Mouse (Mus musculus) erythroblast, adult 5-6 weeks (primary cell): Measurements from ENCODE around the gene Lig3. TPM values are rescaled to one million over a fixed set of nuclear protein-coding genes. Genes with fewer than 3 reads are reported as not detected.

Experiments
- ATAC-seq: replicated peaks from 2 replicates; pipeline ENCODE4 v1.8.0; 2016; ENCODE audit warnings: moderate number of reproducible peaks, mild to moderate bottlenecking, moderate TSS enrichment, inconsistent platforms; ENCODE audit not compliant: poor library complexity, low FRiP score, severe bottlenecking
- total RNA-seq, 2 experiments: library from RNA; stranded (forward) in 1 of 2; stranded (reverse) in 1 of 2; fragments of 150-400 nt in 1 of 2; fragments of 200-764, 138-1000 nt in 1 of 2; gene quantifications; 2 replicates each; pipeline versions ENCODE4 v1.2.3 to v1.2.4; 2015 to 2017; ENCODE audit warnings: low replicate concordance in 2 of 2

Gene Lig3
- total RNA-seq (2015; ENCODE audit: low replicate concordance) = 5.4 and 11.1 TPM in 2 replicates
- 6.0 and 9.5 TPM in 2 replicates for total RNA-seq (2017; ENCODE audit: low replicate concordance)

- ATAC-seq = peak; percentile 90
Observed at GRCm38 (mm10) chr11:82780983-82781903, at the start of gene Lig3. TSS of gene Lig3 (plus strand) at chr11:82781108.

DNA sequence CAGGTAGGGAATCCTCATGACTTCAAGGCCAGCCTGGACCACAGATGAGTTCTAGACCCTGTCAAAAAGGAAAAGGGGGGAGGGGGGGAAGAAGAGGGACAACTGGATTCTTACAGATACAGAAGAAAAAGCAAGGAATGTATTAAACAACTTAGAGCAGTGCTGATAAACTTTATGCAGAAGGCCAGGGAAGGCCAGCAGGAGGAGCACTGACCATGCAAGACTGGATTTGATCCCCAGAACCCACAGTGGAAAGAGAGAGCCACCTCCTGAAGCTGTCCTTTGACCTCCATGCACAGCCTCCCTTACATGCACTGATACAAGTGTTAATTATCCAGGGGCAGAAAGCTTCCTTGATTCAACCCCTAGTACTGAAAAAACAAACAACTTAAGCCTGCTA is 46.7 kb upstream of the Lig3 start:
- no peak for ATAC-seq

DNA sequence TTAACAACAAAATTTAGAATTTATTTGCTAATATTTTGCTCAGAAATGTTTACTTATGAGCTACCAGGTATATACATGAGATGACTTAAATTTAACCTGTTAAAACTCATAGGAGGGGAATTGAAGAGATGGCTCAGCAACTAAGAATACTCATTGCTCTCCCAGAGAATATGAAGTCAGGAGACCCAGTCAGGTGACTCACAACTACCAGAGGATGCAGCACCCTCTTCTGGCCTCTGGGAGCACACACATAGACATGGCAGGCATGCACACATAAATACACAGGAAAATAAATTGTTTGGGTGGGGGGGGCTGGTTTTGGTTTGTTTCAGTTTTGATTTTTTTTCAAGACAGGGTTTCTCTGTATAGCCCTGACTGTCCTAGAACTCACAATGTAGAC is 41.9 kb upstream of the Lig3 start:
- ATAC-seq = no peak

DNA sequence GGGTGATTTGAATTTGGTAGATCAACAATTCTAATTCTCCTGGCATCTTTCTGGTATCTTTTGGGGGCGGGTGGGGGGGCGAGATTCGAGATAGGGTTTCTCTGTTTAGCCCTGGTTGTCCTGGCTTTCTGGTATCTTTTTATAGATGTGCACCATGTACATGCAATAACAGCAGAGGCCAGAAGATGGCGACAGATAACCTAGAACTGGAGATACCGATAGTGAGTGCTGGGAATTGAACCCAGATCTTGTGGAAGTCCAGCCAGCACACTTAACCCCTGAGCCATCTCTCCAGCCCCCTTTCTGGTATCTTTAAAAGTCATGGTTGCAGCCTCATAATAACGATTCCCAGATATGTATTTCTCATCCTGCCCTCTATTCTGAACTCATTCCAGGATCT is 34.8 kb upstream of the Lig3 start:
- ATAC-seq = peak; percentile 73

GRCm38 (mm10) chr11:82746857-82747366 is 34.0 kb upstream of the Lig3 start:
- peak; percentile 86 for ATAC-seq

GRCm38 (mm10) chr11:82752349-82753115 is 28.4 kb upstream of the Lig3 start:
- ATAC-seq = no peak

DNA sequence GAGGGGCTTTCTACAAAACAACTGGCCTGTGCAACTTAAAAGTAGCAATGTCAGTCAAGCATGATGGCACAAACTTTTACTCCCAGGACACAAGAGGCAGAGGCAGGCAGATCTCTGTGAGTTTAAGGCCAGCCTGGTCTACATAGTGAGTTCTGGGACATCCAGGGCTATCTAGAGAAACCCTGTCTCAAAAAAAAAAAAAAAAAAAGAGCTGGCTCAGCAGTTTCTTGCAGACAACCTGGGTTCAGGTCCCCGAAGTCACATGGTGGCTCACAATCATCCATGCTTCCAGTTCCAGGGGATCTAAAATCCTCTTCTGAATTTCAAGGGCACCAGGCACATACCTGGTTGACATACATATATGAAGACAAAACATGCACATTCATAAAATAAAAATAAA is 25.0 kb upstream of the Lig3 start:
- ATAC-seq = no peak

DNA sequence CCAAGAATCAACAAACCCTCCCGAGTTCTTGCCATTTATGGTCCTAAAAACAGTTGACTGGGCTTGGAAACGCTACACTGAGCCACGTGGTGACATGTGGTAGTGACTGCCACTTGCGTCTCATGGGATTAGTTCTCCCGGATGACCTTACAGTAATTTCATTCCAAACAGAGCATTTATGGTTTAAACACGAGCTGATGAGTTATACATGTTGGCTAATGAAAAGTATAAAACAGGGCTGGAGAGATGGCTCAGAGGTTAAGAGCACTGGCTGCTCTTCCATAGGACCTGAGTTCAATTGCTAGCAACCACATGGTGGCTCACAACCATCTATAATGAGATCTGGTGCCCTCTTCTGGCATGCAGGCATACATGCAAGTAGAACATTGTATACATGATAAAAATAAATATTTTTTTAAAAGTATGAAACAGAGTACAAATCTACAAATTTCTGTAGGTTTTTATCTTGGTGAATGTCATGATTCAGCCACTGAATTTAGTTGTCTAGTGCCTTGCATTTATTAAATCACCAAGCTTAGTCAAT is 18.6 kb upstream of the Lig3 start:
- no peak for ATAC-seq

DNA sequence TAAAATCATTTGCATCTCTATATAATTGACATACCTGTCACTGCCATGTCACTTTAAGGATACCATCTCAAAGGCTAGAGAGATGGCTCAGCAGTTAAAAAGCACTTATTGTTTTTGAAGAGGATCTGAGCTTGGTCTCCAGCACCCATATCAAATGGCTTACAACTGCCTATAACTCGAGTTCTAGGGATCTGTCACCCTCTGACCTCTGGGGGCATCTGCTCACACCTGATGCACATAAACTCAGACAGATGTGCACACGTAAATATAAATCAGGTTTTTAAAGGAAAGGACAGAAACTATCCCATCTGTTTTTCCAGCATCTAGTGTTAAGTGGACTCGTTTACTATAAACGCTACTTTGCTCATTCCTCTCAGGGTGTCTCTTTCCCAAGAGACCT is 17.6 kb upstream of the Lig3 start:
- no peak for ATAC-seq

DNA sequence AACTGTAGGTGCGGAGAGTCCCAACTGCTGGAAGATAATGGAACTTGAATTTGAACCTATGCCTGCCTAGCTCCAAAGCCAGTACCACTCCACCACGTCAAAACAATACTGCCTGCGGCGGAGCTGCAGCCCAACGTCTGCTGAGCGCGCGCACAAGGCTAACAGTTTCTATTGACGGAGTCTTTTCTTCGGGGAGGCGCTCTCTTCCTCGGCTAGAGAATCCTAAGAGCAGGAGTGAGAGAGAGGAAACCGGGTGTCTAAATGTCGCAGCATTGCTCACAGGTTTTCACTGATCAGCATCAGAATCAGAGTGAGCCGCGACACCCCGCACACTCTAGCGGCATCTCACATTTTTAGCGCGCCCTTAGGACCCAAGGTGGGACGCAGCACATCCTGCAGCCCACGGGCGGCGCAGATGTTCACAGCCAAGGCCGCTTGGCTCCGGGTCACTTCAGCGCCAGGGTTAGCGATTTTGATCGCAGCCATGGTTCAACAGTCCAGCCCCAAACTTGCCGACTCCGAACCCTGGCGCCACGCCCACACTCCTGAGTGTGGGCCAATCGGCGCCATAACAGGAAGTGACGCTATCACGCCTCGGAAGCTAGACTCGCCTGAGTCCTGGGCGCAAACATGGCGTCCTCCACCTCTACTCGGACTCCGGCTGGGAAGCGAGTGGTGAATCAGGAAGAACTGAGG is 17.0 kb upstream of the Lig3 start, which contains the start of the genes Cct6b and Zfp830:
Gene Cct6b, minus strand, starts transcription at position 580 of the 696 bp plus-strand sequence.
Gene Zfp830, plus strand, starts transcription at position 604 of the 696 bp plus-strand sequence.
- peak; percentile 99 for ATAC-seq

DNA sequence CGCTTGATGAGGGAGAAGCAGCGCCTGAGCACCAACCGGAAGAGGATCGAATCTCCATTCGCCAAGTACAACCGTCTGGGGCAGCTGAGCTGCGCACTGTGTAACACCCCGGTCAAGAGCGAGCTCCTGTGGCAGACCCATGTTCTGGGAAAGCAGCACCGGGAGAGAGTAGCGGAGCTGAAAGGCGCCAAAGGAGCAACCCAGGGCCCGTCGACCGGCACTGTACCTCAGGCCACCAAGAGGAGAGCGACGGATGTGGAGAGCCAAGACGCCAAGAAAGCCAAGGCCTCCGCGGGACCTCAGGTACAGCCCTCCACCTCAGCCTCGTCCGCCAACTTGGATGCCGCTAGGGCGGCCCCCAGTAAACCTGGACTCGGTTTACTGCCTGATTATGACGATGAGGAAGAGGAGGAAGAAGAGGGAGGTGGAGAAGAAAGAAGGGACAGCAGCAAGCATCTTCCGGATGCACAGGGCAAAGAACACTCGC is 16.4 kb upstream of the Lig3 start:
- peak; percentile 68 for ATAC-seq

DNA sequence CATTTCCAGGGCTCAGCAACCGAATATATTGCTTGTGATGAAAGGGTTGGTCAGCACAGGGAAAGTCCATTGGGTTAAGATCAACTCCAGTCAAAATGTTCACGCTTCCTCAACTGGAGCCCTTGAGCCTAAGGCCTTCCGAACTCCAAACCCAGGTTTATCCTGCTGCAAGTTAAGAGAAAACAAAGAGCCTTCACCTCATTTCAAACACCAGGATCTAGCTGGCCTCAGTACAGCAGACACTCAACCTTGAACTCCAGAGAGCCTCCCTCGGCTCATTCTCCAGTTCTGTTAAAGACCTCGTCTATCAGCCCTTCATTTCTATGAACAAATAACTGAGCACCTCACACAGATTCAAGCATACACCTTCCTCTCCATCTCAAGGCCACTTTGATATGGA is 774 bp upstream of the Lig3 start:
- no peak for ATAC-seq

- ATAC-seq = no peak
Observed at GRCm38 (mm10) chr11:82782197-82782596, 1.3 kb downstream of the Lig3 start.

GRCm38 (mm10) chr11:82783453-82783852 is 2.5 kb downstream of the Lig3 start:
- no peak for ATAC-seq

- no peak for ATAC-seq
Observed at GRCm38 (mm10) chr11:82806656-82807055, 25.7 kb downstream of the Lig3 start.

GRCm38 (mm10) chr11:82807370-82807769 is 26.5 kb downstream of the Lig3 start:
- ATAC-seq = no peak

DNA sequence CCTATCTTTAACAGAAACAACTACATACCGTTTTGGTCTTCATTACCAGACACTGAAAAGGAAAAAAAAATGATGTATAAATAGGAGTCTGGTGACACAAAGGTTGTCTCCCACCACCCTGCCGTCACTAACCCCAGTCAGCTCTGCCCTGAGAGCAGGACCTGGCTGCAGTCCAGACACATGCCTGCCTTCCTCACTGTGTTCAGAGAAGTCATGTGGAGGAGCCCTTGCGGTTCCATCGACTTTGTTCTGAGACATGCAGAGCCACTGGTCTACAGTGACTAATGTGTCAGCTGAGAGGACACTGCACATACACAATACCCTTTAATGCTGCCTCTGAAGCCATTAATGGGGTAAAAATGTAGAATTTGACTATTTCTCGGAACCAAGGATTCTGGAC is 27.6 kb downstream of the Lig3 start:
- no peak for ATAC-seq

GRCm38 (mm10) chr11:82819350-82819749 is 38.4 kb downstream of the Lig3 start:
- ATAC-seq = peak; percentile 90

DNA sequence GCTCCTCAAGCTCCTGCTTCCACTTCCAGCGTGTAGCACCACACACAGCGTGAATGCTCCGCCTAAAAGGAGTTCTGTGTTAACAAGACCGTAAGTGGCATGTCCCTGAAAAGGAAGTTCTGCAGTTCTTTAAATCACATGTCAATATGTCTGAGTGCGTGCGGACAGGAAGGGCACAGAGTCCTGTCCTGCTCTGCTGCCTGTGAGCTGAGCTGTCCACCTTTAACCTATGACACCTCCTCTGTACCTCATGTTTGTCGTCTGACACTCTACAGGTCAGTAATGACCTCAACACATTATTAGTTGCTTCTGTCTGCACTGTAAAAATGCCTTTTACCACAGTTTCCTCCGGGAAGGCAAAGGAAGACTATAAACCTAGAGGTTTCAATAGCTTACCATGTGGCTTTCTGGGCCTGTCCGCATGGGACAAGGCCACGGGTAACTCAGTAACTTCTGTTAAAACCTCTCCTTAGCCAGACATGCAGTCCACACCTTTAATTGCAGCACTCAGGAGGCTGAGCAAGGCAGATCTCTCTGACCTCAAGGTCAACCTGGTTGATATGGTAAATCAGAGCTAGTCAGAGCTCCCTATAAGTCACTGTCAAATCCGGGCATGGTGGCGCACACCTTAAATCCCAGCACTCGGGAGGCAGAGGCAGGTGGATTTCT is 40.0 kb downstream of the Lig3 start:
- ATAC-seq = no peak
